Mouse (Mus musculus) limb, embryonic 14.5 days (tissue): ENCODE data around the gene Cdv3. TPM values are rescaled to one million over a fixed set of nuclear protein-coding genes. Genes with fewer than 3 reads are reported as not detected.

Experiments
- ATAC-seq: fragments of 200-750 bp; cut with Nextera tagmentation; 2 replicates; pipeline ENCODE4 v1.8.0; 2017; ENCODE audit warnings: low read depth, moderate number of reproducible peaks, moderate TSS enrichment; ENCODE audit not compliant: low FRiP score
- DNase-seq: peaks from one replicate; pipeline ENCODE4 v3.0.0-alpha.2; 2015; ENCODE audit warnings: low spot score
- H3K27ac ChIP-seq: fragments of 300-500 bp; sonication (generic); replicated peaks from 2 replicates; pipeline ENCODE4 v1.5.1; 2014; ENCODE audit warnings: low read depth, mild to moderate bottlenecking, low read length, moderate library complexity, mixed read lengths
- H3K27me3 ChIP-seq: fragments of 300-500 bp; sonication (generic); 2 replicates; pipeline ENCODE4 v1.6.1; 2014; ENCODE audit warnings: low read length, mixed read lengths; ENCODE audit not compliant: control insufficient read depth, insufficient read depth
- H3K36me3 ChIP-seq: fragments of 300-500 bp; sonication (generic); 2 replicates; pipeline ENCODE4 v1.6.1; 2014; ENCODE audit warnings: mild to moderate bottlenecking, low read length, moderate library complexity, mixed read lengths; ENCODE audit not compliant: control insufficient read depth, insufficient read depth
- H3K4me1 ChIP-seq: fragments of 300-500 bp; sonication (generic); 2 replicates; pipeline ENCODE4 v1.6.1; 2014; ENCODE audit warnings: antibody characterized with exemption, low read length, mixed read lengths; ENCODE audit not compliant: control insufficient read depth, insufficient read depth
- H3K4me2 ChIP-seq: fragments of 300-500 bp; sonication (generic); replicated peaks from 2 replicates; pipeline ENCODE4 v1.6.1; 2014; ENCODE audit warnings: low read depth, mild to moderate bottlenecking, low read length, moderate library complexity; ENCODE audit not compliant: severe bottlenecking
- H3K4me3 ChIP-seq: fragments of 300-500 bp; sonication (generic); replicated peaks from 2 replicates; pipeline ENCODE4 v1.5.1; 2014; ENCODE audit warnings: low read length
- H3K9ac ChIP-seq: fragments of 300-500 bp; sonication (generic); 2 replicates; pipeline ENCODE4 v1.6.1; 2014; ENCODE audit warnings: mild to moderate bottlenecking, low read depth, low read length, moderate library complexity; ENCODE audit not compliant: severe bottlenecking
- H3K9me3 ChIP-seq: fragments of 300-500 bp; sonication (generic); 2 replicates; pipeline ENCODE4 v1.6.1; 2016; ENCODE audit warnings: low read length; ENCODE audit not compliant: control insufficient read depth
- POLR2A ChIP-seq: fragments of 200-500 bp; IDR thresholded peaks from 2 replicates; pipeline ENCODE4 v1.8.0; 2012; ENCODE audit warnings: inconsistent platforms, mild to moderate bottlenecking, moderate library complexity, borderline replicate concordance; ENCODE audit not compliant: insufficient read depth, insufficient read length; ENCODE audit errors: extremely low read depth
- WGBS: fragments of 180-500 bp; shearing (Covaris S2); extraction: QIAGEN DNeasy Blood & Tissue Kit; methylation state at CpG from one replicate; pipeline ENCODE4 v1.1.7; 2014; 5-methylcytosine and 5-hydroxymethylcytosine counted together
- polyA plus RNA-seq, 2 experiments: library from polyadenylated mRNA; depleted of rRNA in 1 of 2; stranded (reverse) in 1 of 2; unstranded in 1 of 2; fragments of >200 nt; fragmentation: Nextera tagmentation in 1 of 2; extraction: Ambion mirVana in 1 of 2; gene quantifications; 2 replicates each; pipeline versions ENCODE4 v1.2.1 to v1.2.3; 2012 to 2014

Gene Cdv3
- polyA plus RNA-seq, 2 experiments, result 83.7 to 89.0 TPM

- H3K4me2 ChIP-seq, result no peak overlapping the region
- DNase-seq (no peak), ATAC-seq (no peak)
- H3K9ac ChIP-seq, result no peak overlapping the region
- no peak overlapping the region for H3K27ac ChIP-seq
- peaks cover 64% of the 10 kb centered on the region for H3K36me3 ChIP-seq
- H3K4me3 ChIP-seq, result no peak overlapping the region
- 86% methylated on average over 1 of the region's 1 CpGs for WGBS
- no peaks in the 10 kb centered on the region for H3K4me1 ChIP-seq
- no peaks in the 10 kb centered on the region for H3K9me3 ChIP-seq
- no peak for TF ChIP-seq POLR2A
- H3K27me3 ChIP-seq, result no peaks in the 10 kb centered on the region
Measured at GRCm38 (mm10) chr9:103347996-103348490, 17.6 kb downstream of the Cdv3 start.

DNA sequence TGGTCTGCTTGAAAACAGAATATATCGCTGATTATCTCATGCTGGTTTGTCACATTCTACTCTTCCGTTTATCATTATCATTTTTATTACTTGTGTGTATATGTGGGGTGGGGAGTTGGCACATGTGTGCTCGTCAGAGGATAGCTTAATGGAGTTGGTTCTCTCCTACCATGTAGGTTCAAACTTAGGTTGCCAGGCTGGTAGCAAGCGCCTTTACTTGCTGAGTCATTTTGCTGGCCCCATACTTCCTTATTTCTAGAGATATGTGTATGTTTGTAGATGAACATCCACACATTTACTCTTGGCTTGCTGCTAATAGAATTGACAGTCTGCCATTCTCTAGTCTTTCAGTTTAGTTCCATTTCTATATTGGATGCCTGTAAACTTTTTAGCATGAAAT, 18.6 kb downstream of the Cdv3 start:
- Histone ChIP-seq H3K27ac (no peak overlapping the region), H3K9ac (no peak overlapping the region), H3K27me3 (no peaks in the 10 kb centered on the region), H3K4me2 (no peak overlapping the region), H3K4me3 (no peak overlapping the region), H3K9me3 (no peaks in the 10 kb centered on the region), H3K4me1 (no peaks in the 10 kb centered on the region), H3K36me3 (peaks cover 70% of the 10 kb centered on the region)
- DNase-seq, result no peak
- no peak for TF ChIP-seq POLR2A
- WGBS, result 86% methylated on average over 4 of the region's 4 CpGs
- ATAC-seq, result no peak

- Histone ChIP-seq H3K4me1 (no peaks in the 10 kb centered on the region), H3K4me2 (no peak overlapping the region), H3K36me3 (peaks cover 88% of the 10 kb centered on the region), H3K4me3 (no peak overlapping the region), H3K9me3 (no peaks in the 10 kb centered on the region), H3K27ac (no peak overlapping the region), H3K27me3 (no peaks in the 10 kb centered on the region), H3K9ac (no peak overlapping the region)
- DNase-seq (no peak), ATAC-seq (no peak)
- TF ChIP-seq POLR2A, result no peak
Measured at GRCm38 (mm10) chr9:103336912-103337311, 28.7 kb downstream of the Cdv3 start.

DNA sequence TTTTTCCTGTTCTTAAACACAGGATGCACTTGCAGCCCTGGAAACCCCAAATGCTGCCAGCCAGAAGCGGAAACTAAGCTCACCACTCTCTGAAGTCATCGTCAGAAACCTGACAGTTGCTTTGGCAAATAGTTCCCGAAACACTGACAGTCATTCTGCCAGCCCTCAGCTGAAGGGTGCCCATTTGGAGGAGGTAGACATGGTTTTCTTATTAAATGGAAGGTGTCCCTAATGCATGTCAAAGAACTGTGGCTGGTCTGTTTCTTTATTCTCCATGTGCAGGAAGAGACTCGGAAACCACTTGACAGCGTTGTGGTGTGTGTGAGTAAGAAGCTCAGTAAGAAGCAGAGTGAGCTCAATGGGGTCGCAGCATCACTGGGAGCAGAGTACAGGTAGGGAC, 33.0 kb downstream of the Cdv3 start:
- H3K27ac ChIP-seq, result no peak overlapping the region
- no peak overlapping the region for H3K4me3 ChIP-seq
- no peak for TF ChIP-seq POLR2A
- H3K9ac ChIP-seq, result no peak overlapping the region
- H3K9me3 ChIP-seq, result no peaks in the 10 kb centered on the region
- DNase-seq (no peak), ATAC-seq (no peak)
- H3K4me2 ChIP-seq, result no peak overlapping the region
- WGBS, result 91% methylated on average over 6 of the region's 6 CpGs
- peaks cover 89% of the 10 kb centered on the region for H3K36me3 ChIP-seq
- H3K4me1 ChIP-seq, result no peaks in the 10 kb centered on the region
- no peaks in the 10 kb centered on the region for H3K27me3 ChIP-seq

DNA sequence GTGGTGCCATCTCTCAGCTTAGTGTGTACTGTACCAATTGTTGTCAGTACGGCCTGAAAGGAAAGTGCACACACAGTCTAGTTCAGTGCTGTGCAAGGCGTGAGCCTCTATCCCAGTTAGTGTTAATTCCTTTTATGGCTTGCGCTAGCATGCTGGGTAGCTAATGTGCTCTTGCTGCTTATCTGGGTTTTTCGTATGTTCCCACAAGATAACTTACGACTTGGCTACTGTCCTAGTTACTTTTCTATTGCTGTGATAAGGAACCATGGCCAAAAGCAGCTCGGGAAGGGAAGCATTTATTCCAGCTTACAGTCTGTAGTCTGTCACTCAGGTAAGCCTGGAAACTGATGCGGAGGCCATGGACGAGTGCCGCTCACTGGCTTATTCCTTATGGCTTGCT, 39.2 kb downstream of the Cdv3 start:
- H3K9ac ChIP-seq, result no peak overlapping the region
- H3K9me3 ChIP-seq, result no peaks in the 10 kb centered on the region
- H3K27ac ChIP-seq, result no peak overlapping the region
- DNase-seq, result no peak
- no peaks in the 10 kb centered on the region for H3K4me1 ChIP-seq
- no peak overlapping the region for H3K4me2 ChIP-seq
- WGBS, result 93% methylated on average over 9 of the region's 9 CpGs
- no peaks in the 10 kb centered on the region for H3K27me3 ChIP-seq
- peaks cover 87% of the 10 kb centered on the region for H3K36me3 ChIP-seq
- TF ChIP-seq POLR2A, result no peak
- no peak for ATAC-seq
- no peak overlapping the region for H3K4me3 ChIP-seq

- DNase-seq (no peak), ATAC-seq (no peak)
- Histone ChIP-seq H3K36me3 (peaks cover 92% of the 10 kb centered on the region), H3K4me3 (no peak overlapping the region), H3K27me3 (no peaks in the 10 kb centered on the region), H3K27ac (no peak overlapping the region), H3K4me2 (no peak overlapping the region), H3K9me3 (no peaks in the 10 kb centered on the region), H3K4me1 (no peaks in the 10 kb centered on the region), H3K9ac (no peak overlapping the region)
- 91% methylated on average over 1 of the region's 2 CpGs for WGBS
- TF ChIP-seq POLR2A, result no peak
Measured at GRCm38 (mm10) chr9:103324678-103325077, 41.0 kb downstream of the Cdv3 start.
